Mouse (Mus musculus): Measurements from ENCODE around the gene Ezr.

DNA sequence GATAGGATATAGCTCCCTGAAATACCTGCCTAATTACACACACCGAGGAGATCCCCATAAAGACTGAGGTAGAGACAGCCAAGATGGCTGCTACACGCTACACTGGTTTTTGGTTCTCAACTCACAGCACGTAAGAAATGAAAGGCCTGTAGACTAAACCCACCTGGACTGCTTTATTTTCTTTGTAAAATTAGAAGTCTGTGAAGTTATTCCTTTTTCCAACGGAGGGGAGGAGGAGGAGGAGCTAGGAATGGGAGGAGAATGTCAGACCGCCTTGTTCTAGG, 10.2 kb downstream of the Ezr start:
- TF ChIP-seq GATA1 (IDR thresholded peaks at IDR 0.05; ENCODE audit: low read length) = no peak
- no peak for TF ChIP-seq TAL1 (IDR thresholded peaks at IDR 0.05; ENCODE audit: low read length)
